Mouse (Mus musculus): ENCODE results near the gene Ftsj1.

Ftsj1 gene

GRCm38 (mm10) chrX:8219651-8220050 lies 32.6 kb downstream of the Ftsj1 start:
- ATAC-seq (ENCODE audit: low TSS enrichment), result no peak

DNA sequence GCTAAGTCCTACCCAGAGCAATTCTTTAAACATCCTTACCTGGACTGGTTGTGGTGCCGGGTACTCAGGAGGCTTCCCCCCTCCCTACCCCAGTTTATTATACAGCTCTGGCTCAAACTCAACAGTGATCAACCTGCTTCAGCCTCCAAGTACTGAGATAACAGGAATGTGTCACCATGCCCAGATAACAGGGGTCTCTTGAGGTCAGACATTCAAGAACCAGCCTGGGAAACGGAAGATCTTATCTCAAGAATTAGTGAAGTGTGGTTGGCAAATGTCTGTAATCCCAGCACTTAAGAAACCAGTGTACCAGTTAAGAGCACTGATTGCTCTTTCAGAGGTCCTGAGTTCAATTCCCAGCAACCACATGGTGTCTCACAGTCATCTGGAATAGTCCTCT lies 34.1 kb downstream of the Ftsj1 start:
- no peak for ATAC-seq (ENCODE audit: low TSS enrichment)

GRCm38 (mm10) chrX:8217383-8217782 lies 34.8 kb downstream of the Ftsj1 start:
- ATAC-seq (ENCODE audit: low TSS enrichment), result peak; percentile 84

- no peak for ATAC-seq (ENCODE audit: low TSS enrichment)
Measured at GRCm38 (mm10) chrX:8211490-8212207, 40.6 kb downstream of the Ftsj1 start.

DNA sequence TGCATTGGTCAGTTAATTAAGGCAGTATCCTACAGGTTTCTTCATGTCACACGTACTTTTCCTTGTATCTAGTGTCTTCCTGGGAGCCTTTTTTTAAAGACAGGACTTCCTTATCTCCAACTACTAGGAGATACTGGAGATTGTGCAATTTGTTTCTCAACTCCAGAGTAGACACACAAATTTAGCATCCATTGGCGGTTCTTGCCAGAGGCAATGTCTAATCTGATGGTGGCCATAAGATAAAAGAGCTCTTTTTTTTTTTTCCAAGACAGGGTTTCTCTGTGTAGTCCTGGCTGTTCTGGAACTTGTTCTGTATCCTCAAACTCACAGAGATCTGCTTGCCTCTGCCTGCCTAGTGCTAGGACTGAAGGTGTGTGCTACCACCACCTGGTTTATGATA lies 42.5 kb downstream of the Ftsj1 start:
- no peak for ATAC-seq (ENCODE audit: low TSS enrichment)

DNA sequence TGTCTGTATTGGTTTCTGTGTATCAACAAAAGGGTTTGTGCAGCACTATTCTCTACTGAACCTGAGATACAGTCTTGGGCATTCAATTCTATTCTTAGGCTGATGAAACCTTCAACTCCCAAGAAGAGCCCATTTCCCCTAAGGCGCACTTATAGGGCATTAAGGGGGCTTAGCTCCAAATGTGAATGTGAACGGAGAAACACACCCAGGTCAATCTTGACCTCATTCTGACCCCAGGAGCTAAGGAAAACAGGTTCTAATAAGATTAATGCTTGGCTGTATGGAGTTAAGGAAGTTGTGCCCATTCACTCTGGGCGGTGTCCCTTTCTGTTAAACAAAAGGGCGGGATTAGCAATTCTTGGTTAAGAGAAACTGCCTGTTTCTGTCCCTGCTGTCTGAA lies 45.0 kb downstream of the Ftsj1 start:
- no peak for ATAC-seq (ENCODE audit: low TSS enrichment)

GRCm38 (mm10) chrX:8206694-8207197 lies 45.5 kb downstream of the Ftsj1 start:
- ATAC-seq (ENCODE audit: low TSS enrichment), result no peak

GRCm38 (mm10) chrX:8206015-8206693 lies 46.1 kb downstream of the Ftsj1 start, which contains the start of gene Porcn:
Gene Porcn (minus strand): TSS chrX:8206525.
- ATAC-seq (ENCODE audit: low TSS enrichment), result peak; percentile 94

DNA sequence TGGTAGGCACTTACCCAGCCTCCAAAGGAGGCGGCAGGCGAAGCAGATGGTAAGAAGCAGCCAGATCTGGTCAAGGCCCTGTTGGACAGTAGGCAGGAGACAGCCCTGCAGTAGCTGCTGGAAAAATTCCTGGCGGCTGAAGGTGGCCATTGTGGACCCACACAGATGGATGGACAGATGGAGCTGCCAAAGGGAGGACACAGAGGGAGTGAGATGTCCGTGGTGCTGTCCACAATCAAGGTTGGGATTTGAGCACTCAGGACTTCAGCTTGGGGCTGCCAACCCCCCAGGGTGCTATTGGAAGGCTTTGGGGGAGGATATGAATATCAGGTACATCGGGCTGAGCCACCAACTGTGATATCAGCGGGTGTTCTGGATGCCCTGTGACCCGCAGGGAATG lies 46.7 kb downstream of the Ftsj1 start:
- peak; percentile 45 for ATAC-seq (ENCODE audit: low TSS enrichment)

GRCm38 (mm10) chrX:8205088-8205487 lies 47.1 kb downstream of the Ftsj1 start:
- ATAC-seq (ENCODE audit: low TSS enrichment), result no peak

DNA sequence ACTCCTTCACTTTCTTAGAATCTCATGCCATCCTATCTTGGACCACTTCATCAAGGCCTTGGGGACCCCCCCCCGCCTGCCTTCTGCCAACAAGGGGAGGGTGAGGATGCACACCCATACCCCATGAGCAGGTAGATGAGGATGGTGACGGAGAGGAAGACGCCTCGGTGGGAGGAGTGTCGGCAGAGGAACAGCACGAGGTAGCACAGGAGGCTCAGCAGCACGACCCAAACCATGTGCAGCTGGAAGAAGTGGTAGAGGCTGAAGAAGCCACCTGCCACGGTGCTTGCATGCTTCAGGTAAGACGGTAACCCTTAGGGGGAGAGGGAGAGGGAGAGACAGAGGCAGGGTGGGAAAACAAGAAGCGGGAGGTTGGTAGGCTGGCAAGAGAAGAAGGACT lies 48.1 kb downstream of the Ftsj1 start:
- no peak for ATAC-seq (ENCODE audit: low TSS enrichment)

DNA sequence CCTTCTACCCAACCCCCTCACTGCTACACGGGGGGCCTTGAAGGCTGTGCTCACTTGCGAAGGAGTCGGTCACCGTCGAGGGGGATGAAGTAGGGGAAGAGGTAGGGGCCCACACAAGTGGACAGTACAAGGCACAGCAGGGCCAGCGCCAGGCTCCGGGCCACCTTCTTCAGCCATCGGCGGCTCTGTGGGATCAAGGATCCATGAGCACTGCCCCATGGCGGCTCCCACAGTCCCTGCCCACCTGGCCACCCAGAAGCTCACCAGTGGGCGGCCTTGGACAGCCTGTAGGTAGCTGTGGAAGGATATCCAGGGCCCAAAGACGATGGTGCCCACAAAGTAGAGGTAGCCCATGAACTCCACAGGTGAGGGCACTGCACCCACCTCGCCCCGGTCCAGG lies 49.1 kb downstream of the Ftsj1 start:
- ATAC-seq (ENCODE audit: low TSS enrichment), result no peak

DNA sequence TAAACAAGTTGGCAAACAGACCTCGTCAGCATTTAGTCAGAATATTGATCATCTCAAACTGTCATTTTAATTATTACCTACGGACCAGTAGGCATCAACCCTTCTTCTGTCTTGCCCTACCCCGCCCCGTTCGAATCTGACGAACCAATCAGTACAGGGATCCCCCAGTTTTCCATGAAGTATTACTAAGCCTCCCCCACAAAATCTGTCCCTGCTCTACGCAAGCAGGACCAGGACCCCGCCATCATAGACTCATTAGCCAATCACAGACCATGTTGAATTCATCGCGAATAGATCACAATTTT lies 58.8 kb downstream of the Ftsj1 start, which contains the start of gene Ebp:
Gene Ebp (minus strand): TSS at position 94 of the 305 bp plus-strand sequence.
- ATAC-seq (ENCODE audit: low TSS enrichment), result peak; percentile 76

GRCm38 (mm10) chrX:8192640-8193418 lies 59.4 kb downstream of the Ftsj1 start:
- peak; percentile 98 for ATAC-seq (ENCODE audit: low TSS enrichment)

- ATAC-seq (ENCODE audit: low TSS enrichment), result peak; percentile 19; the same call in 1 of the 2 replicates
Measured at GRCm38 (mm10) chrX:8192126-8192639, 60.0 kb downstream of the Ftsj1 start.

All from frontal cortex, adult (tissue).